Mouse (Mus musculus) lung, postnatal 0 days (tissue): ENCODE measurements at regions not wholly inside any gene's neighbourhood (a gene's known extent, or its start where the extent isn't known, plus 50 kb on each side); places are given as distances from the start of the nearest gene placed in this dataset.

Source experiments
- CTCF ChIP-seq: IDR thresholded peaks from 2 replicates; pipeline ENCODE4 v1.5.1; 2016; ENCODE audit warnings: antibody characterized with exemption, mild to moderate bottlenecking
- EP300 ChIP-seq: IDR thresholded peaks from 2 replicates; pipeline ENCODE4 v1.6.1; 2016; ENCODE audit warnings: antibody characterized with exemption, mild to moderate bottlenecking, control low read depth

DNA sequence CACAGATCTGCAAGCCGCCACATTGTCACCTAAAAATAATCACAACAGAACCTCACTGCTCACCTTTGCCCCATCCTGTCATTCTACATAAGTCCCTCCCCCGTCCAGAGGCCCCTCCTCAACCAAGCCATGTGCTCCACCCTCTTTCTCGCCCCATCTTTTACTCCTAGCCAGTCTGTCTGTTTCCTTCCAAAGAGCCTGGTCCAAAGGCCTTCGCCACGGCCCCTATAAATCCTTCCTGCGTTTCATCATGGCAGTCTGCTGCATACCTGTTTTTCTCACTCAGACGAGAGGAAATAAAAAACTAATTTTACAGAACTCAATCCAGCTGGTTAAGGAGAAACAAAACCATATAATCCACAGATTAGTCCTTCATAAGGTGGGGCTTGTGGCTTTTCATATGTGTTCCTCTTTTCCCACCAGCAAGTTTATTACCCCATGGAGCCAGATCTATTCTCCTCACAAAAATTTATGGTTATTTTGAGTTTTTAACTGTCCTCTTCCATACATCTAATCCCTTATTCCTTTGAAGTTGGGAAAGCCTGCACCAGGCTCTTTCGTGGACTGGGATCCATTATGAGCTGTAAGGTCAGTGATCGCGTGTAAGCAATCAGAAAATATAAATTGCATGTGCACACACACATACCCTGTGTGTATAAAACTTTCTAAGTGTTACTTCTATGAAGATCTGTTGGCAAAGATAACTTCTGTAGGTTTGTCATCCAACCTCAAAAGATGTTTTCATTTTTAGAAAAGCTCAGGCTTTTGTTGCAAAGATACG lies 236.9 kb upstream of the Rsrc1 start:
- no peak for TF ChIP-seq CTCF
- TF ChIP-seq EP300, result no peak
